Mouse (Mus musculus) liver, embryonic 14.5 days (tissue): ENCODE data around the gene Ldlr. TPM values are rescaled to one million over a fixed set of nuclear protein-coding genes. Genes with fewer than 3 reads are reported as not detected.
A peak's percentile ranks its signal among the peaks of the same experiment; 100 is the strongest.
"Not testable (repeated sequence)": the region's sequence is repeated elsewhere in the genome, so short reads cannot be mapped to it uniquely, and the experiment has no call there.

ENCODE experiments used
- ATAC-seq: fragments of 200-750 bp; cut with Nextera tagmentation; 2 replicates; pipeline ENCODE4 v1.8.0; 2017; ENCODE audit warnings: moderate number of reproducible peaks, mild to moderate bottlenecking, moderate library complexity; ENCODE audit not compliant: insufficient read depth
- DNase-seq, 3 experiments: peaks; one replicate each; pipeline ENCODE4 v3.0.0-alpha.2; 2012 to 2013; ENCODE audit warnings: low read depth in 3 of 3, low spot score in 3 of 3
- H3K27ac ChIP-seq: fragments of 300-500 bp; sonication (generic); 2 replicates; pipeline ENCODE4 v1.5.1; 2014; ENCODE audit warnings: moderate library complexity, mild to moderate bottlenecking, control low read depth, inconsistent platforms
- H3K27me3 ChIP-seq: fragments of 300-500 bp; sonication (generic); 2 replicates; pipeline ENCODE4 v1.6.1; 2014; ENCODE audit warnings: mild to moderate bottlenecking, low read length, moderate library complexity; ENCODE audit not compliant: control insufficient read depth, insufficient read depth
- H3K36me3 ChIP-seq: fragments of 300-500 bp; sonication (generic); replicated peaks from 2 replicates; pipeline ENCODE4 v1.6.1; 2014; ENCODE audit warnings: low read depth; ENCODE audit not compliant: control insufficient read depth, insufficient read depth
- H3K4me1 ChIP-seq, 2 experiments: fragments of 200-500 bp in 1 of 2; fragments of 300-500 bp in 1 of 2; sonication (generic) in 1 of 2; replicated peaks; 2 replicates each; pipeline ENCODE4 v1.6.1; 2012 to 2014; ENCODE audit warnings: antibody characterized with exemption in 1 of 2, inconsistent platforms in 1 of 2, low read length in 1 of 2; ENCODE audit not compliant: control insufficient read depth in 2 of 2, insufficient read depth in 2 of 2
- H3K4me2 ChIP-seq: fragments of 300-500 bp; sonication (generic); 2 replicates; pipeline ENCODE4 v1.6.1; 2014; ENCODE audit warnings: low read depth, mild to moderate bottlenecking, control low read depth, moderate library complexity
- H3K4me3 ChIP-seq, 2 experiments: fragments of 200-500 bp in 1 of 2; fragments of 300-500 bp in 1 of 2; sonication (generic) in 1 of 2; 2 replicates each; pipeline ENCODE4 v1.5.1; 2012 to 2014; ENCODE audit warnings: low read depth in 2 of 2, low read length in 2 of 2, mild to moderate bottlenecking in 2 of 2, control low read depth in 1 of 2, inconsistent platforms in 1 of 2, moderate library complexity in 1 of 2; ENCODE audit not compliant: insufficient read depth in 1 of 2
- H3K9ac ChIP-seq: fragments of 300-500 bp; sonication (generic); replicated peaks from 2 replicates; pipeline ENCODE4 v1.6.1; 2014; ENCODE audit warnings: mild to moderate bottlenecking, control low read depth, moderate library complexity
- H3K9me3 ChIP-seq: fragments of 300-500 bp; sonication (generic); 2 replicates; pipeline ENCODE4 v1.6.1; 2016; ENCODE audit warnings: low read length, mixed read lengths; ENCODE audit not compliant: control insufficient read depth
- CTCF ChIP-seq: IDR thresholded peaks from 2 replicates; pipeline ENCODE4 v1.5.1; 2016; ENCODE audit warnings: antibody characterized with exemption, low read depth, control low read depth
- EP300 ChIP-seq: IDR thresholded peaks from 2 replicates; pipeline ENCODE4 v1.6.1; 2016; ENCODE audit warnings: antibody characterized with exemption, low read depth
- WGBS: fragments of 180-500 bp; shearing (Covaris S2); extraction: QIAGEN DNeasy Blood & Tissue Kit; methylation state at CpG from one replicate; pipeline ENCODE4 v1.1.7; 2014; ENCODE audit not compliant: insufficient replicate concordance; 5-methylcytosine and 5-hydroxymethylcytosine counted together
- polyA plus RNA-seq, 2 experiments: library from polyadenylated mRNA; depleted of rRNA in 1 of 2; stranded (reverse) in 1 of 2; unstranded in 1 of 2; fragments of >200 nt; fragmentation: Nextera tagmentation in 1 of 2; extraction: Ambion mirVana in 1 of 2; gene quantifications; 2 replicates each; pipeline versions ENCODE4 v1.2.1 to v1.2.3; 2012 to 2014

Gene Ldlr
- polyA plus RNA-seq, 2 experiments: 5.9 to 12.6 TPM

- H3K9ac ChIP-seq: no peak overlapping the region
- no peak overlapping the region for H3K4me2 ChIP-seq
- no peaks in the 10 kb centered on the region for H3K36me3 ChIP-seq
- WGBS: 71% methylated on average over 6 of the region's 6 CpGs
- no peak for DNase-seq
- H3K4me1 ChIP-seq: peaks cover 10 to 14% of the 10 kb centered on the region in 2 experiments
- H3K27me3 ChIP-seq: no peaks in the 10 kb centered on the region
- no peak overlapping the region for H3K27ac ChIP-seq
- ATAC-seq: no peak
- H3K9me3 ChIP-seq: no peaks in the 10 kb centered on the region
- H3K4me3 ChIP-seq: no peak overlapping the region
- TF ChIP-seq CTCF (peak; percentile 34), EP300 (no peak)
Measured at GRCm38 (mm10) chr9:21764084-21764999, 41.1 kb downstream of the Ldlr start.

GRCm38 (mm10) chr9:21767896-21768295 lies 44.6 kb downstream of the Ldlr start:
- Histone ChIP-seq H3K4me3 (no peak overlapping the region), H3K9me3 (no peaks in the 10 kb centered on the region), H3K27ac (no peak overlapping the region), H3K27me3 (no peaks in the 10 kb centered on the region), H3K36me3 (no peaks in the 10 kb centered on the region), H3K4me2 (no peak overlapping the region), H3K9ac (no peak overlapping the region), H3K4me1 (no peaks in the 10 kb centered on the region; a peak in 1 of 4 replicates)
- TF ChIP-seq EP300: no peak
- DNase-seq: no peak
- 77% methylated on average over 11 of the region's 11 CpGs for WGBS
- no peak for ATAC-seq

- Histone ChIP-seq H3K27me3 (no peaks in the 10 kb centered on the region), H3K36me3 (no peaks in the 10 kb centered on the region; the same call in 1 of the 2 replicates), H3K4me2 (no peak overlapping the region), H3K9ac (no peak overlapping the region), H3K9me3 (no peaks in the 10 kb centered on the region), H3K27ac (no peak overlapping the region), H3K4me1 (no peaks in the 10 kb centered on the region; a peak in 1 of 4 replicates), H3K4me3 (no peak overlapping the region)
- no peak for TF ChIP-seq EP300
- TF ChIP-seq CTCF: no peak
- 71% methylated on average over 13 of the region's 13 CpGs for WGBS
- DNase-seq (no peak), ATAC-seq (no peak)
Measured at GRCm38 (mm10) chr9:21768511-21769411, 45.5 kb downstream of the Ldlr start.

- DNase-seq (no peak), ATAC-seq (no peak)
- Histone ChIP-seq H3K4me3 (no peak overlapping the region), H3K36me3 (no peaks in the 10 kb centered on the region; the same call in 1 of the 2 replicates), H3K9me3 (no peaks in the 10 kb centered on the region), H3K4me1 (no peaks in the 10 kb centered on the region), H3K4me2 (no peak overlapping the region), H3K9ac (no peak overlapping the region), H3K27ac (no peak overlapping the region), H3K27me3 (no peaks in the 10 kb centered on the region)
- TF ChIP-seq EP300 (no peak), CTCF (no peak)
- WGBS: 78% methylated on average over 26 of the region's 26 CpGs
Measured at GRCm38 (mm10) chr9:21769558-21770183, 46.4 kb downstream of the Ldlr start.

GRCm38 (mm10) chr9:21773396-21773795 lies 50.1 kb downstream of the Ldlr start:
- not testable (repeated sequence) for H3K27me3 ChIP-seq, H3K9me3 ChIP-seq, H3K4me1 ChIP-seq, H3K36me3 ChIP-seq, H3K27ac ChIP-seq, H3K4me3 ChIP-seq, H3K9ac ChIP-seq, ATAC-seq, H3K4me2 ChIP-seq, DNase-seq
- WGBS: 67% methylated on average over 5 of the region's 5 CpGs
